Mouse (Mus musculus) E14TG2a.4 (cell line): ENCODE measurements around the gene Strn4.

Experiments
- CTCF ChIP-seq: conservative IDR thresholded peaks from 2 replicates; pipeline ENCODE4 v1.5.1; 2014; ENCODE audit warnings: low read length
- POU5F1 ChIP-seq: IDR thresholded peaks from 2 replicates; pipeline ENCODE4 v1.6.1; 2014; ENCODE audit warnings: low read length, borderline replicate concordance

- TF ChIP-seq CTCF (no peak), POU5F1 (no peak)
These were observed 910 bp downstream of the Strn4 start, which contains the start of gene Fkrp for GRCm38 (mm10) chr7:16816475-16817122.
